Mouse (Mus musculus) kidney, postnatal 36 days (tissue): ENCODE measurements around the gene Fermt1.

Experiments used
- DNase-seq, 2 experiments: peaks; one replicate each; pipeline ENCODE4 v3.0.0; 2021 to 2022; ENCODE audit warnings: mixed read lengths in 2 of 2

Gene Fermt1

GRCm38 (mm10) chr2:132860435-132860834 lies 85.3 kb downstream of the Fermt1 start:
- no peak for DNase-seq

DNA sequence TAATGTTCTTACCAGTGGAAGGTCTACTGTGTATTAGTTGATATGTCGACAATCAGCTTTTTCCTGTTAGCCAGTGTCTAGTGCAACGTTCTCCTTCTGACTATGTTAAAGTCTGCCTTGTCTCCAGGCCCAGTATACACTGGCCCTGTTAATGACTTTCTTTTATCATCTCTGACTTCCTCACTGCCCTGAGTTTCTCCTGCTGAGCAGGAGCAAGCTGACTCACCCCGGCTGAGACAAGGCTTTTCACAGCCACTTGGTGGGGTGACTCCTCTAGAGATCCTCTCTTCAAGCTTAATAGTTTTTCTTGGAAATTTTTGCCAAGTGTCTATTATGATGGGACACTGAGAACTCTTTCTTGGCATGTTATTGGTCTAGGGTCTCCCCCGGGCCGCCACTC lies 89.4 kb downstream of the Fermt1 start:
- DNase-seq = no peak
